Mouse (Mus musculus): Measurements from ENCODE around the gene Ms4a7. TPM values are rescaled to one million over a fixed set of nuclear protein-coding genes. Genes with fewer than 3 reads are reported as not detected.

Ms4a7 gene
- polyA plus RNA-seq (2012; rRNA removed) = 0.82 and 0.93 TPM in 2 replicates

GRCm38 (mm10) chr19:11335932-11336331 lies at the start of gene Ms4a7:
Gene Ms4a7, minus strand, starts transcription at chr19:11336146.

GRCm38 (mm10) chr19:11375273-11375672 lies 39.3 kb upstream of the Ms4a7 start, which contains the start of gene Ms4a4a:
Gene Ms4a4a, plus strand, starts transcription at chr19:11375523.

GRCm38 (mm10) chr19:11314354-11314753 lies 21.6 kb downstream of the Ms4a7 start, which contains the start of gene Ms4a14:
Gene Ms4a14, minus strand, starts transcription at chr19:11314454.

GRCm38 (mm10) chr19:11283773-11284172 lies 52.2 kb downstream of the Ms4a7 start, which contains the start of gene Ms4a5:
Gene Ms4a5, minus strand, starts transcription at chr19:11283873.

Other genes starting within 250 kb of the Ms4a7 start
- not detected in 2 replicates for gene 1700017D01Rik, start 205.3 kb downstream of the Ms4a7 start, polyA plus RNA-seq (2012; rRNA removed)
- not detected in 2 replicates for gene 1700025F22Rik, start 170.8 kb downstream of the Ms4a7 start, polyA plus RNA-seq (2012; rRNA removed)
- not detected in 2 replicates for gene Ms4a13, start 139.4 kb downstream of the Ms4a7 start, polyA plus RNA-seq (2012; rRNA removed)
- not detected in 2 replicates for gene Ms4a12, start 103.7 kb downstream of the Ms4a7 start, polyA plus RNA-seq (2012; rRNA removed)
- gene Ms4a1, start 69.9 kb downstream of the Ms4a7 start, polyA plus RNA-seq (2012; rRNA removed) = not detected in 2 replicates
- gene Ms4a5, start 52.3 kb downstream of the Ms4a7 start, polyA plus RNA-seq (2012; rRNA removed) = not detected in 2 replicates
- gene Ms4a14, start 21.7 kb downstream of the Ms4a7 start, polyA plus RNA-seq (2012; rRNA removed) = 0.04 and 0.12 TPM in 2 replicates
- gene Ms4a4a, start 39.4 kb upstream of the Ms4a7 start, polyA plus RNA-seq (2012; rRNA removed) = 0.66 and 0.78 TPM in 2 replicates
- 0.44 TPM in 1 of 2 replicates, not detected in the other for gene Ms4a4c, start 68.6 kb upstream of the Ms4a7 start, polyA plus RNA-seq (2012; rRNA removed)
- gene Ms4a4b, start 107.4 kb upstream of the Ms4a7 start, polyA plus RNA-seq (2012; rRNA removed) = not detected in 2 replicates
- gene Ms4a6c, start 133.2 kb upstream of the Ms4a7 start, polyA plus RNA-seq (2012; rRNA removed) = 2.6 and 3.3 TPM in 2 replicates
- gene Gm8369, start 149.8 kb upstream of the Ms4a7 start, polyA plus RNA-seq (2012; rRNA removed) = 0.04 and 0.10 TPM in 2 replicates
- gene Ms4a6b, start 180.4 kb upstream of the Ms4a7 start, polyA plus RNA-seq (2012; rRNA removed) = 2.4 and 2.9 TPM in 2 replicates
- 0.20 and 0.32 TPM in 2 replicates for gene Ms4a4d, start 200.7 kb upstream of the Ms4a7 start, polyA plus RNA-seq (2012; rRNA removed)